Mouse (Mus musculus) lung, adult 2 months (tissue): ENCODE measurements at regions not wholly inside any gene's neighbourhood (a gene's known extent, or its start where the extent isn't known, plus 50 kb on each side); places are given as distances from the start of the nearest gene placed in this dataset.

ENCODE experiments used
- DNase-seq: peaks from one replicate; pipeline ENCODE4 v3.0.0; 2022
- H3K4me1 ChIP-seq: fragments of 200-500 bp; 2 replicates; pipeline ENCODE4 v1.6.1; 2011; ENCODE audit warnings: low read length; ENCODE audit not compliant: control insufficient read depth, insufficient read depth
- H3K4me3 ChIP-seq: fragments of 200-500 bp; replicated peaks from 2 replicates; pipeline ENCODE3; 2011; ENCODE audit warnings: low read depth, mild to moderate bottlenecking, control low read depth, low read length; ENCODE audit errors: extremely low read depth
- CTCF ChIP-seq: fragments of 200-500 bp; IDR thresholded peaks from 2 replicates; pipeline ENCODE4 v1.5.1; 2011; ENCODE audit warnings: mild to moderate bottlenecking, low read length, control low read depth; ENCODE audit not compliant: insufficient read depth
- POLR2A ChIP-seq: fragments of 200-500 bp; IDR thresholded peaks from 2 replicates; pipeline ENCODE4 v1.6.1; 2011; ENCODE audit warnings: low read depth, mild to moderate bottlenecking, control low read depth, low read length, borderline replicate concordance; ENCODE audit errors: extremely low read depth
- WGBS: fragments of 180-500 bp; shearing (Covaris S2); methylation state at CpG from one replicate; pipeline ENCODE4 v1.1.7; 2018; 5-methylcytosine and 5-hydroxymethylcytosine counted together

- no peak overlapping the region for H3K4me3 ChIP-seq
- TF ChIP-seq POLR2A (no peak), CTCF (no peak)
- 79% methylated on average over 2 of the region's 2 CpGs for WGBS
- DNase-seq, result no peak
- no peaks in the 10 kb centered on the region for H3K4me1 ChIP-seq
Observed at GRCm38 (mm10) chr13:83115691-83116090, 388.1 kb upstream of the Mef2c start.

- H3K4me3 ChIP-seq, result no peak overlapping the region
- no peak for TF ChIP-seq CTCF
- no peak for TF ChIP-seq POLR2A
- no peak for DNase-seq
- no peaks in the 10 kb centered on the region for H3K4me1 ChIP-seq
- WGBS, result 83% methylated on average over 4 of the region's 4 CpGs
Observed at GRCm38 (mm10) chr13:83120343-83120742, 383.5 kb upstream of the Mef2c start.

GRCm38 (mm10) chr13:83123596-83123995 is 380.2 kb upstream of the Mef2c start:
- no peaks in the 10 kb centered on the region for H3K4me1 ChIP-seq
- no peak overlapping the region for H3K4me3 ChIP-seq
- no peak for DNase-seq
- no peak for TF ChIP-seq CTCF

- WGBS, result 81% methylated on average over 2 of the region's 2 CpGs
- Histone ChIP-seq H3K4me3 (no peak overlapping the region), H3K4me1 (no peaks in the 10 kb centered on the region)
- TF ChIP-seq POLR2A (no peak), CTCF (no peak)
- no peak for DNase-seq
Observed at GRCm38 (mm10) chr13:83124651-83125050, 379.2 kb upstream of the Mef2c start.

GRCm38 (mm10) chr13:83126438-83126837 is 377.4 kb upstream of the Mef2c start:
- no peak for TF ChIP-seq CTCF
- TF ChIP-seq POLR2A, result no peak
- Histone ChIP-seq H3K4me3 (no peak overlapping the region), H3K4me1 (no peaks in the 10 kb centered on the region)
- no peak for DNase-seq
- 92% methylated on average over 2 of the region's 2 CpGs for WGBS

- Histone ChIP-seq H3K4me3 (no peak overlapping the region), H3K4me1 (no peaks in the 10 kb centered on the region)
- no peak for DNase-seq
- TF ChIP-seq CTCF (no peak), POLR2A (no peak)
- WGBS, result 60% methylated on average over 7 of the region's 7 CpGs
Observed at GRCm38 (mm10) chr13:83131129-83131981, 372.5 kb upstream of the Mef2c start.

- TF ChIP-seq POLR2A, result no peak
- TF ChIP-seq CTCF, result no peak
- no peak overlapping the region for H3K4me3 ChIP-seq
- DNase-seq, result no peak
- no peaks in the 10 kb centered on the region for H3K4me1 ChIP-seq
- 69% methylated on average over 1 of the region's 1 CpGs for WGBS
Observed at GRCm38 (mm10) chr13:83131982-83132354, 371.9 kb upstream of the Mef2c start.

- no peak for TF ChIP-seq CTCF
- no peak for TF ChIP-seq POLR2A
- DNase-seq, result no peak
- 89% methylated on average over 7 of the region's 7 CpGs for WGBS
Observed at GRCm38 (mm10) chr13:83132671-83133638, 370.9 kb upstream of the Mef2c start.

GRCm38 (mm10) chr13:83143316-83143715 is 360.5 kb upstream of the Mef2c start:
- DNase-seq, result no peak
- no peaks in the 10 kb centered on the region for H3K4me1 ChIP-seq
- 61% methylated on average over 3 of the region's 3 CpGs for WGBS
- TF ChIP-seq POLR2A (no peak), CTCF (no peak)
- H3K4me3 ChIP-seq, result no peak overlapping the region

More at GRCm38 (mm10) chr13:83132671-83133638, 370.9 kb upstream of the Mef2c start:
- H3K4me3 ChIP-seq, result no peak overlapping the region
- H3K4me1 ChIP-seq, result no peaks in the 10 kb centered on the region
